Mouse (Mus musculus) neural tube, embryonic 12.5 days (tissue): ENCODE measurements around the gene Dars2. TPM values are rescaled to one million over a fixed set of nuclear protein-coding genes. Genes with fewer than 3 reads are reported as not detected.
"Not testable (repeated sequence)": the region's sequence is repeated elsewhere in the genome, so short reads cannot be mapped to it uniquely, and the experiment has no call there.

ENCODE experiments used
- ATAC-seq: fragments of 200-750 bp; cut with Nextera tagmentation; 2 replicates; pipeline ENCODE4 v1.8.0; 2017; ENCODE audit warnings: low read depth, mild to moderate bottlenecking, moderate TSS enrichment, moderate library complexity; ENCODE audit not compliant: low FRiP score
- H3K27ac ChIP-seq: fragments of 300-500 bp; sonication (generic); 2 replicates; pipeline ENCODE4 v1.5.1; 2016
- H3K27me3 ChIP-seq: fragments of 300-500 bp; sonication (generic); replicated peaks from 2 replicates; pipeline ENCODE4 v1.6.1; 2016; ENCODE audit warnings: mild to moderate bottlenecking
- H3K36me3 ChIP-seq: fragments of 300-500 bp; sonication (generic); 2 replicates; pipeline ENCODE4 v1.6.1; 2016; ENCODE audit warnings: mild to moderate bottlenecking
- H3K4me1 ChIP-seq: fragments of 300-500 bp; sonication (generic); 2 replicates; pipeline ENCODE4 v1.6.1; 2016
- H3K4me2 ChIP-seq: fragments of 300-500 bp; sonication (generic); replicated peaks from 2 replicates; pipeline ENCODE4 v1.6.1; 2016; ENCODE audit warnings: mild to moderate bottlenecking
- H3K4me3 ChIP-seq: fragments of 300-500 bp; sonication (generic); 2 replicates; pipeline ENCODE4 v1.5.1; 2016
- H3K9ac ChIP-seq: fragments of 300-500 bp; sonication (generic); 2 replicates; pipeline ENCODE4 v1.6.1; 2016; ENCODE audit warnings: mild to moderate bottlenecking
- H3K9me3 ChIP-seq: fragments of 300-500 bp; sonication (generic); 2 replicates; pipeline ENCODE4 v1.6.1; 2016; ENCODE audit warnings: mild to moderate bottlenecking
- WGBS: fragments of 180-500 bp; shearing (Covaris S2); methylation state at CpG from one replicate; pipeline ENCODE4 v1.1.7; 2016; 5-methylcytosine and 5-hydroxymethylcytosine counted together
- polyA plus RNA-seq: library from polyadenylated mRNA; unstranded; fragments of >200 nt; fragmentation: Nextera tagmentation; extraction: Ambion mirVana; gene quantifications from 2 replicates; pipeline ENCODE4 v1.2.1, GENCODE M21; 2016

The Dars2 gene
- polyA plus RNA-seq, 1 experiment from 2014 or later = 35.2 TPM

DNA sequence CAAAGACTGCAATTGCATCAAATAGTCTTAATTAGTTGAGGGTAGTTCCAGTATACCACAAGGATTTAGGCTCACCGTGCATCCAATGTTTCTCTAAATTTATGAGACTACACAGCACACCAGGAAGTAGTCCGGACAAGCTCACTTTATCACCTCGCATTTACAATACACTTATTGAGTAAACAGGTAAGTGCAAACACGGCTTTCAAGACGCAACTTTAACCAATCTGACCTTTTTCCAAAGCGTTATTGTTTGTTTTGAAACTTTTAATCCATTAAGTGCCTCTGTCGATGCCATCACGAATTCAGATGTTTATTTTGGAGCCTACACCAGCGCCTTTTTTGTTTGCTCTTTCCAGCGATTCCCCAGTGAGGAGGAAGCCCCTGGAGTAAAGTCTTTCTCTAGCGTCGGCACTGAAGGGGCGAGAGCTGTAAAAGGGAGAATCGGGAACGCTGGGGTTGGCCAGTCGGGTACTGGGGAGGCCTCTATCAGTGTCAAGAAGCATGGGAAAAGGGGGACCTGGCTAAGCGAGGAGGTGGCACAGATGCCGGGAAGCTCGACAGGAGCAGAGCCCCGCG is 36.5 kb downstream of the Dars2 start:
- peak overlapping the region; percentile 68; the same call in 1 of the 2 replicates for H3K27ac ChIP-seq
- peak overlapping the region; percentile 86 for H3K9ac ChIP-seq
- H3K9me3 ChIP-seq = no peaks in the 10 kb centered on the region
- peak overlapping the region; percentile 78 for H3K4me2 ChIP-seq
- no peaks in the 10 kb centered on the region for H3K27me3 ChIP-seq
- peak overlapping the region; percentile 83 for H3K4me3 ChIP-seq
- ATAC-seq = no peak
- peaks cover 50% of the 10 kb centered on the region for H3K36me3 ChIP-seq
- H3K4me1 ChIP-seq = peaks cover 18% of the 10 kb centered on the region
- WGBS = 1% methylated on average over 21 of the region's 21 CpGs

GRCm38 (mm10) chr1:161032345-161032744 is 38.1 kb downstream of the Dars2 start:
- WGBS = 96% methylated on average over 7 of the region's 7 CpGs
- Histone ChIP-seq H3K9me3 (no peaks in the 10 kb centered on the region), H3K4me3 (no peak overlapping the region), H3K4me2 (no peak overlapping the region), H3K36me3 (peaks cover 34% of the 10 kb centered on the region), H3K27me3 (no peaks in the 10 kb centered on the region), H3K4me1 (peaks cover 13% of the 10 kb centered on the region), H3K27ac (no peak overlapping the region), H3K9ac (no peak overlapping the region)
- ATAC-seq = no peak

GRCm38 (mm10) chr1:161031881-161032280 is 38.6 kb downstream of the Dars2 start:
- Histone ChIP-seq H3K27me3 (no peaks in the 10 kb centered on the region), H3K4me1 (peaks cover 11% of the 10 kb centered on the region), H3K4me2 (no peak overlapping the region), H3K36me3 (peaks cover 35% of the 10 kb centered on the region), H3K9me3 (no peaks in the 10 kb centered on the region), H3K9ac (no peak overlapping the region), H3K27ac (no peak overlapping the region), H3K4me3 (no peak overlapping the region)
- ATAC-seq = no peak
- WGBS = 92% methylated on average over 9 of the region's 9 CpGs

DNA sequence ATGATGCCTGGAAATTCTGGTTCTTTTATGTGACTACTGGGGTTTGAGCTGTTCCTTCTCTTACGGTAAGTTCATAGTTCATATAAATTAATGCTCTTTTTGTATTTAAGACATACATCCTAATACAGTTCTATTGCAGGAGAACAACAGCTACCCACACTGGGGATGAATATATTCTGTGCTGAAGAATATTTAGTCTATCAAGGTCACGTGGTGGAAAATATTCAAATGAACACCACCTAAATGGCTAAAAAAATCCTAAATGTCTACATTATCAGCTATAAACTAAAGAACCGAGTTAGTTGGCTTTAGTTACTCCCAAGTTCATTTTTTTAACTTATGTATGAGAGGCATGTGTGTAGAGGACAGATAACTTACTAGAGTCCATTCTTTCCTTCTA is 40.4 kb downstream of the Dars2 start:
- ATAC-seq = no peak
- Histone ChIP-seq H3K27ac (no peak overlapping the region), H3K9ac (no peak overlapping the region), H3K4me2 (no peak overlapping the region), H3K9me3 (no peaks in the 10 kb centered on the region), H3K36me3 (peaks cover 31% of the 10 kb centered on the region), H3K4me1 (peaks cover 7% of the 10 kb centered on the region), H3K4me3 (no peak overlapping the region), H3K27me3 (no peaks in the 10 kb centered on the region)
- WGBS = 95% methylated on average over 3 of the region's 3 CpGs

DNA sequence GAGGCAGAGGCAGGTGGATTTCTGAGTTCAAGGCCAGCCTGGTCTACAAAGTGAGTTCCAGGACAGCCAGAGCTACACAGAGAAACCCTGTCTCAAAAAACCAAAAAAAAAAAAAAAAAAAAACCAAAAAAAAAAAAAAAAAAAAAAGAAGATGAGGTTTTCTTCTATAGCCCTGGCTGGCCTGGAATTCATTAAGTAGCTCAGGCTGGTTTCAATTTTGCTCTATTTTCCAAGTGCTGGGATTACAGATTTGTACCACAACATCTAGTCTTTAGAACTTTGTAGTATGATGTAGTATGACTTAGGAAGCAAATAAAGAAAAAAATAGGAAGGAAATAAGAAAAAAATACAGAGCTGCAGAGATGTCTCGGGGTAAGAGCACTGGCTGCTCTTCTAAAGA is 42.0 kb downstream of the Dars2 start:
- not testable (repeated sequence) for H3K4me3 ChIP-seq, H3K9ac ChIP-seq, H3K4me2 ChIP-seq, H3K4me1 ChIP-seq, H3K9me3 ChIP-seq, ATAC-seq, H3K27me3 ChIP-seq, H3K27ac ChIP-seq
- peaks cover 31% of the 10 kb centered on the region for H3K36me3 ChIP-seq
- WGBS = 89% methylated on average over 1 of the region's 1 CpGs

GRCm38 (mm10) chr1:161027196-161027595 is 43.3 kb downstream of the Dars2 start:
- Histone ChIP-seq H3K9ac (no peak overlapping the region), H3K27ac (no peak overlapping the region), H3K4me2 (no peak overlapping the region), H3K4me1 (no peaks in the 10 kb centered on the region), H3K27me3 (no peaks in the 10 kb centered on the region), H3K36me3 (peaks cover 31% of the 10 kb centered on the region), H3K4me3 (no peak overlapping the region), H3K9me3 (no peaks in the 10 kb centered on the region)
- WGBS = 90% methylated on average over 2 of the region's 2 CpGs
- ATAC-seq = no peak

- Histone ChIP-seq H3K4me1 (no peaks in the 10 kb centered on the region), H3K9ac (no peak overlapping the region), H3K27ac (no peak overlapping the region), H3K4me2 (no peak overlapping the region), H3K4me3 (no peak overlapping the region), H3K36me3 (peaks cover 20% of the 10 kb centered on the region), H3K27me3 (no peaks in the 10 kb centered on the region), H3K9me3 (no peaks in the 10 kb centered on the region)
- WGBS = 90% methylated on average over 5 of the region's 5 CpGs
- ATAC-seq = no peak
Observed at GRCm38 (mm10) chr1:161025410-161026210, 44.8 kb downstream of the Dars2 start.

DNA sequence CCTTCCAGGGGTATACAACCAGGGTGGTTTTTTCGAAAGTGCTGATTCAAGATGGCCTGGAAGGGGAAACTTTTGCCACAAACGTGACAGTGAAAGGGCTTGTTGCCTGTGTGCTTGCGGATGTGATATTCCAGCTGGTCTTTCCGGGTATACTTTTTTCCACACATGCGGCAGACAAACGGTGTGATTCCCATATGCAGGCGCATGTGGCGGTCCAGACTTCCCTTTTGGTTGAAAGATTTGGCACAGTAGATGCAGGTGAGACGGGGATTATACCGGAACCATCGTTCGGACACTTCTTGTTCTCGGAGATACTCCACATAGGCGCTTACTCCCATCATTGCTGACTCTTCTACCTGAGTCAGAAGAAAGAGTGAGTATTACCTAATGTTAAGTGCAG is 50.4 kb downstream of the Dars2 start:
- 96% methylated on average over 14 of the region's 14 CpGs for WGBS
- Histone ChIP-seq H3K4me3 (no peak overlapping the region), H3K27ac (no peak overlapping the region), H3K4me1 (no peaks in the 10 kb centered on the region), H3K4me2 (no peak overlapping the region), H3K36me3 (peaks cover 31% of the 10 kb centered on the region), H3K9me3 (no peaks in the 10 kb centered on the region), H3K27me3 (no peaks in the 10 kb centered on the region), H3K9ac (no peak overlapping the region)
- no peak for ATAC-seq

DNA sequence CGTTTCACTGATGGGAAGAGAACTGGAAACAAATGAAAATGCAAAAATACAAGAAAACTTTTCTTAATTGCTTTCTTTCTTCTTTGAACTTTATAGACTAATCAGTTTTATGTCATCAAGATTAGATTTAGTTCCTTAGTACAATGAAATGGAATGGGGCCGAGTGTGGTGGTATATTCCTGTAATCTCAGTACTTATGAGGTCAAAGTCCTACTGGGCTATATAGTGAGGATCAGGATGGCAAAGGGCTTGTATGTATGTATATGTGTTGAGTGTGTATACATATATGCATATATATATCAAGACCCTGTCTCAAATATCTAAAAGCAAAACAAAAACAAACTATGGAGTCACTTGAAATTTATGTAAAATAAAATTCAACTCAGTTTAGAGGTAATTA is 54.1 kb downstream of the Dars2 start:
- ATAC-seq = no peak
- H3K4me2 ChIP-seq = no peak overlapping the region
- WGBS = 85% methylated on average over 2 of the region's 2 CpGs
- no peak overlapping the region for H3K4me3 ChIP-seq
- H3K27ac ChIP-seq = no peak overlapping the region
- H3K36me3 ChIP-seq = peaks cover 47% of the 10 kb centered on the region
- H3K4me1 ChIP-seq = no peaks in the 10 kb centered on the region
- H3K9me3 ChIP-seq = no peaks in the 10 kb centered on the region
- no peaks in the 10 kb centered on the region for H3K27me3 ChIP-seq
- no peak overlapping the region for H3K9ac ChIP-seq

- Histone ChIP-seq H3K9me3 (no peaks in the 10 kb centered on the region), H3K4me1 (0 out of 2 replicates have a peak, but pooled peaks cover 2% of the 10 kb centered on the region), H3K4me3 (no peak overlapping the region), H3K36me3 (peaks cover 16% of the 10 kb centered on the region; the same call in 1 of the 2 replicates), H3K9ac (no peak overlapping the region), H3K4me2 (no peak overlapping the region), H3K27ac (no peak overlapping the region), H3K27me3 (no peaks in the 10 kb centered on the region)
- 90% methylated on average over 4 of the region's 4 CpGs for WGBS
- no peak for ATAC-seq
Observed at GRCm38 (mm10) chr1:161010436-161010835, 60.0 kb downstream of the Dars2 start.

GRCm38 (mm10) chr1:161008038-161008437 is 62.4 kb downstream of the Dars2 start:
- WGBS = 90% methylated on average over 2 of the region's 2 CpGs
- Histone ChIP-seq H3K4me3 (no peak overlapping the region), H3K36me3 (peaks cover 17% of the 10 kb centered on the region; the same call in 1 of the 2 replicates)

GRCm38 (mm10) chr1:161006471-161006870 is 64.0 kb downstream of the Dars2 start:
- Histone ChIP-seq H3K4me3 (no peak overlapping the region), H3K36me3 (peaks cover 4% of the 10 kb centered on the region; the same call in 1 of the 2 replicates), H3K27ac (no peak overlapping the region), H3K4me1 (0 out of 2 replicates have a peak, but pooled peaks cover 2% of the 10 kb centered on the region), H3K9ac (no peak overlapping the region), H3K4me2 (no peak overlapping the region), H3K9me3 (no peaks in the 10 kb centered on the region), H3K27me3 (no peaks in the 10 kb centered on the region)
- WGBS = 82% methylated on average over 5 of the region's 5 CpGs
- ATAC-seq = no peak

More at GRCm38 (mm10) chr1:161008038-161008437, 62.4 kb downstream of the Dars2 start:
- no peaks in the 10 kb centered on the region for H3K27me3 ChIP-seq
- H3K4me2 ChIP-seq = no peak overlapping the region
- no peak for ATAC-seq
- H3K27ac ChIP-seq = no peak overlapping the region
- H3K9ac ChIP-seq = no peak overlapping the region
- no peaks in the 10 kb centered on the region for H3K9me3 ChIP-seq
- 0 out of 2 replicates have a peak, but pooled peaks cover 2% of the 10 kb centered on the region for H3K4me1 ChIP-seq
